Mouse (Mus musculus) heart, postnatal 0 days (tissue): Measurements from ENCODE around the gene Rpgrip1. TPM values are rescaled to one million over a fixed set of nuclear protein-coding genes. Genes with fewer than 3 reads are reported as not detected.
A peak's percentile ranks its signal among the peaks of the same experiment; 100 is the strongest.

Source experiments
- ATAC-seq: fragments of 200-750 bp; cut with Nextera tagmentation; 2 replicates; pipeline ENCODE4 v1.8.0; 2017; ENCODE audit warnings: low read depth, moderate number of reproducible peaks, moderate library complexity; ENCODE audit not compliant: insufficient read depth
- DNase-seq: peaks from one replicate; pipeline ENCODE4 v3.0.0-alpha.2; 2016; ENCODE audit warnings: low spot score
- H3K27ac ChIP-seq: fragments of 300-500 bp; sonication (generic); 2 replicates; pipeline ENCODE4 v1.5.1; 2014; ENCODE audit warnings: low read depth, mild to moderate bottlenecking
- H3K27me3 ChIP-seq: fragments of 300-500 bp; sonication (generic); 2 replicates; pipeline ENCODE4 v1.6.1; 2014; ENCODE audit warnings: low read length, mixed read lengths; ENCODE audit not compliant: control insufficient read depth, insufficient read depth
- H3K36me3 ChIP-seq: fragments of 300-500 bp; sonication (generic); replicated peaks from 2 replicates; pipeline ENCODE4 v1.6.1; 2014; ENCODE audit warnings: low read length, mixed read lengths; ENCODE audit not compliant: control insufficient read depth, insufficient read depth
- H3K4me1 ChIP-seq: fragments of 300-500 bp; sonication (generic); 2 replicates; pipeline ENCODE4 v1.6.1; 2014; ENCODE audit warnings: antibody characterized with exemption; ENCODE audit not compliant: control insufficient read depth, insufficient read depth
- H3K4me2 ChIP-seq: fragments of 300-500 bp; sonication (generic); 2 replicates; pipeline ENCODE4 v1.6.1; 2014; ENCODE audit warnings: low read depth, mild to moderate bottlenecking, low read length, moderate library complexity
- H3K4me3 ChIP-seq: fragments of 300-500 bp; sonication (generic); 2 replicates; pipeline ENCODE4 v1.5.1; 2014; ENCODE audit warnings: low read depth, low read length
- H3K9ac ChIP-seq: fragments of 300-500 bp; sonication (generic); replicated peaks from 2 replicates; pipeline ENCODE4 v1.6.1; 2014; ENCODE audit warnings: low read depth, low read length, mixed read lengths
- H3K9me3 ChIP-seq: fragments of 300-500 bp; sonication (generic); replicated peaks from 2 replicates; pipeline ENCODE4 v1.6.1; 2016; ENCODE audit warnings: low read length; ENCODE audit not compliant: control insufficient read depth
- CTCF ChIP-seq: IDR thresholded peaks from 2 replicates; pipeline ENCODE4 v1.5.1; 2016; ENCODE audit warnings: antibody characterized with exemption, control low read depth, low read depth
- EP300 ChIP-seq: IDR thresholded peaks from 2 replicates; pipeline ENCODE4 v1.6.1; 2016; ENCODE audit warnings: antibody characterized with exemption, low read depth
- WGBS: fragments of 180-500 bp; shearing (Covaris S2); extraction: QIAGEN DNeasy Blood & Tissue Kit; methylation state at CpG from one replicate; pipeline ENCODE4 v1.1.7; 2014; 5-methylcytosine and 5-hydroxymethylcytosine counted together
- polyA plus RNA-seq: library from polyadenylated mRNA; unstranded; fragments of >200 nt; fragmentation: Nextera tagmentation; extraction: Ambion mirVana; gene quantifications from 2 replicates; pipeline ENCODE4 v1.2.1, GENCODE M21; 2015
- total RNA-seq: library from RNA; depleted of rRNA; stranded (reverse); fragments of >200 nt; gene quantifications from 2 replicates; pipeline ENCODE4 v1.2.3, GENCODE M21; 2014; ENCODE audit warnings: low replicate concordance

Gene Rpgrip1
- total and polyA plus RNA-seq, 2 experiments from 2014 or later: 0.08 to 23.5 TPM

DNA sequence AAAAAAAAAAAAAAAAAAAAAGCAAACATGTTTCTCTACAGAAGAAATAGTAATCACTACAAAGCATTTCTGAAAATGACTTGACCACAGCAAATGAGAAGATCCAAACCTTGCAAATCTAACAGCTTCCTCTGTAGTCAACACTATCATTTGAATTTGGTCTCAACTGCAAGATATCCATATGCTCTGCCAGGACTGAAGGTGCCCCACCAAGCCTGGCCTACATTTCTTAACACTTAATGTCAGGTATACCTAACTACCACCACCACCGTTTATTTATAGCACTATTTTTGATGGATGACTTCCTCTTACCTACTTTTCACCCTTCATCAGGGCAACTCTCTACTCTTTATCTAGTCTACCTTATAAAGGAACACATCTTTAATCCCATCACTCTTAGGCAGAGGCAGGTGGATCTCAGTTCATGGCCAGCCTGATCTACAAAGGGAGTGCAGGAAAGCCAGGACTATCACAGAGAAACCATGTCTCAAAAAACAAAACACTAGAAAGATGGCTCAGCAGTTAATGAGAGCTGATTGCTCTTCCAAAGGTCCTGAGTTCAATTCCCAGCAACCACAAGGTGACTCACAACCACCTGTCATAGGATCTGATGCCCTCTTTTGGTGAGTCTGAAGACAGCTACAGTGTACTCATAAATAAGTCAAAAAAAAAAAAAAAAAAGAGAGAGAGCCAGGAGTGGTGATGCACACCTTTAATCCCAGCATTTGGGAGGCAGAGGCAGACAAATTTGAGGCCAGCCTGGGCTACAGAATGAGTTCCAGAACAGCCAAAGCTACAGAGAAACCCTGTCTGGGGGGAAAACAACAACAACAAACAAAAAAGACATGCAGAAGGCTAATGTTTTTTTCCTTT lies 9.0 kb upstream of the Rpgrip1 start:
- H3K27me3 ChIP-seq: no peaks in the 10 kb centered on the region
- no peak for DNase-seq
- no peak for TF ChIP-seq CTCF
- TF ChIP-seq EP300: no peak
- no peak for ATAC-seq
- H3K4me2 ChIP-seq: peak overlapping the region; percentile 65
- H3K4me1 ChIP-seq: peaks cover 21% of the 10 kb centered on the region
- H3K36me3 ChIP-seq: peaks cover 7% of the 10 kb centered on the region
- no peak overlapping the region for H3K27ac ChIP-seq
- peak overlapping the region; percentile 85; the same call in 1 of the 2 replicates for H3K4me3 ChIP-seq
- 49% methylated on average over 1 of the region's 1 CpGs for WGBS
- no peaks in the 10 kb centered on the region for H3K9me3 ChIP-seq
- H3K9ac ChIP-seq: no peak overlapping the region

GRCm38 (mm10) chr14:52103474-52103855 lies 7.0 kb upstream of the Rpgrip1 start:
- DNase-seq: peak; percentile 37

DNA sequence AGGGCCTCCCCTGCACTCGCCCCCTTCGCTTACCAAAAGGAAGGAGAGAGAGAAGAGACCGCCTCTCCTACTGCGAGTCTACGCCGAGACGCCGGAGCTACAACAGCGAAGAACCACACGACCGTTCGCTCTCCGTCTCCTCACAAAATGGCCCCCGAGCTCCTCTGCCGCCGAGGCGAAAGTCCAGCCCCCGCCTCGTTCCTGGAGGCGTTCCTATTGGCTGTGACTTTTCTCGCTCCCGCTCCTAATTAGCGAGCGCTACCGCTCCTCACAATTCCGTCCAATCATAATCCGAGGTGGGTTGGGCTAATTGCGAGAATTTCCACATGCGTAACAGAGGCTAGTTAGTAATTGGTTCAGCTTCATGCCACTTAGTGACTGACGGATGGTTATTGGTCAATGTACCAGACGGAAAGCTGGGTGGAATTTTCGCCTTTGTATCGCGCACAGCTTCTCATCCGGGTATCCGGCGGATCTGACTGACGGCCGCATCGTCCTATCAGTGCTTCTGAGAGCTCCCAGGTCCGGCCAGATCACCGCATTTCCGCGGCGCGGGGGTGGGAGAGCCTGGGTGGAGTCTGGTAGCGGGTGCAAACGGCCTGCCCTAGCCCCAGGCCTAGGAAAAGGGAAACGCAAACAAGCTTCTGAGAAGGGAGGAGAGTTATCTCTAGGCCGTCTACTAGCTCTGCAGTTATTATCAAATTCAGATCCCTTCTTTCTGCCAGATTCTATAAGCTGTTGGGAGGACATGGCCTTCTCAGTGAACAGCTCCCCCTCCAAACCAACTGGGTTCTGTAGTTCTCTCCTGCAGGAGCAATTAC lies 6.4 kb upstream of the Rpgrip1 start, which contains the start of gene Hnrnpc:
Gene Hnrnpc, minus strand, starts transcription at position 173 of the 821 bp plus-strand sequence.
- WGBS: 1% methylated on average over 50 of the region's 50 CpGs
- Histone ChIP-seq H3K27me3 (no peaks in the 10 kb centered on the region), H3K9me3 (no peaks in the 10 kb centered on the region), H3K4me2 (peak within 1 kb of the TSS; percentile 65), H3K9ac (peak within 1 kb of the TSS; percentile 95), H3K36me3 (no peaks in the 10 kb centered on the region; the same call in none of the 2 replicates), H3K4me3 (peak within 1 kb of the TSS; percentile 85), H3K27ac (peak within 1 kb of the TSS; percentile 99), H3K4me1 (peaks cover 21% of the 10 kb centered on the region)
- DNase-seq (peak; percentile 100), ATAC-seq (peak; percentile 96)
- no peak for TF ChIP-seq CTCF
- TF ChIP-seq EP300: peak; percentile 90; the same call in 1 of the 2 replicates

More at GRCm38 (mm10) chr14:52103474-52103855, 7.0 kb upstream of the Rpgrip1 start:
- Histone ChIP-seq H3K36me3 (no peaks in the 10 kb centered on the region; the same call in none of the 2 replicates), H3K4me2 (peak overlapping the region; percentile 65), H3K4me1 (peaks cover 21% of the 10 kb centered on the region), H3K27me3 (no peaks in the 10 kb centered on the region), H3K4me3 (peak overlapping the region; percentile 85), H3K27ac (peak overlapping the region; percentile 99), H3K9ac (peak overlapping the region; percentile 95), H3K9me3 (no peaks in the 10 kb centered on the region)
- peak; percentile 15; the same call in 1 of the 2 replicates for ATAC-seq
- TF ChIP-seq CTCF (no peak), EP300 (no peak)
- 0% methylated on average over 30 of the region's 30 CpGs for WGBS

GRCm38 (mm10) chr14:52104677-52105285 lies 5.7 kb upstream of the Rpgrip1 start:
- 0 out of 2 replicates have a peak, but pooled peaks have one; percentile 3 for ATAC-seq
- H3K4me1 ChIP-seq: peaks cover 18% of the 10 kb centered on the region
- DNase-seq: no peak
- 42% methylated on average over 7 of the region's 7 CpGs for WGBS
- no peaks in the 10 kb centered on the region for H3K9me3 ChIP-seq
- no peaks in the 10 kb centered on the region for H3K27me3 ChIP-seq
- H3K4me2 ChIP-seq: peak overlapping the region; percentile 57
- H3K9ac ChIP-seq: peak overlapping the region; percentile 51; the same call in 1 of the 2 replicates
- no peak for TF ChIP-seq EP300
- TF ChIP-seq CTCF: no peak
- peak overlapping the region; percentile 22 for H3K4me3 ChIP-seq
- H3K27ac ChIP-seq: peak overlapping the region; percentile 94
- H3K36me3 ChIP-seq: no peaks in the 10 kb centered on the region; the same call in none of the 2 replicates

GRCm38 (mm10) chr14:52105308-52105707 lies 5.2 kb upstream of the Rpgrip1 start:
- Histone ChIP-seq H3K4me3 (no peak overlapping the region), H3K9me3 (no peaks in the 10 kb centered on the region), H3K4me1 (peaks cover 16% of the 10 kb centered on the region), H3K27me3 (no peaks in the 10 kb centered on the region), H3K27ac (no peak overlapping the region), H3K36me3 (no peaks in the 10 kb centered on the region; the same call in none of the 2 replicates), H3K9ac (no peak overlapping the region), H3K4me2 (no peak overlapping the region)
- DNase-seq (no peak), ATAC-seq (no peak)
- TF ChIP-seq EP300: no peak
- TF ChIP-seq CTCF: no peak
- 88% methylated on average over 2 of the region's 2 CpGs for WGBS
